Mouse (Mus musculus) T-helper 17 cell (primary cell): ENCODE data around the gene Plau.

ENCODE experiments used
- in situ Hi-C, 2 experiments: fragments of 300-600 bp; cut with MboI, MseI; formaldehyde crosslinking; loops; 1 replicate in 1 of 2; 2 replicates in 1 of 2; pipeline ENCODE4 v1.15.1; 2025; ENCODE audit warnings: high pct_unique_total_duplicates in 2 of 2

Gene Plau

GRCm38 (mm10) chr14:20806116-20806840 is 30.2 kb upstream of the Plau start:
- in situ Hi-C loops = loop anchor here in 1 of 2 experiments (10.0 kb wide), 1 partner anchor 939 kb away; no protein-coding TSS in a partner anchor

GRCm38 (mm10) chr14:20809349-20809748 is 27.1 kb upstream of the Plau start:
- in situ Hi-C loops = loop anchor here in 1 of 2 experiments (10.0 kb wide), 1 partner anchor 935 kb away; no protein-coding TSS in a partner anchor

- in situ Hi-C loops = loop anchor here (5.0 to 10.0 kb wide), 2 partner anchors 42 to 935 kb away; no protein-coding TSS in a partner anchor
Observed at GRCm38 (mm10) chr14:20809820-20810219, 26.6 kb upstream of the Plau start.

DNA sequence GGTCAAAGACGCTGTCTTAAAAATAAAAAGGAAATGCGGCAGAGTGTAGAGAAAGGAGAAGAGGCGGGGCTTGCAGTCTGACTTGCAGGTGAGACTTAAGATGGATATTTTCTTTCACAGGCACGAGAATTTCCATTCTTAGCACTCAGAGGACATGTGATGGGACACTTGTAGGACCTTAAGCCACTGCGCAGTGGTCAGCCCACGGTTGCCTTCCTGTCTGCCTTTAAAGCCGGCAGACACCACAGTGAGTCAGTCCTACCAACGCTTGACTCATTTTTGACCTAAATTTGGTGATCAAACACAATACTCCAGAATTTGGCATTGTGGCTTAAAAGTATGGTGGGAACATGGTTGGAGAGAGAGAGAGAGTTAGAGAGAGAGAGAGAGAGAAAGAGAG is 25.2 kb upstream of the Plau start:
- in situ Hi-C loops = loop anchor here in 1 of 2 experiments (5.0 kb wide), 1 partner anchor 41 kb away; no protein-coding TSS in a partner anchor

- in situ Hi-C loops = loop anchor here in 1 of 2 experiments (5.0 kb wide), 1 partner anchor 40 kb away; no protein-coding TSS in a partner anchor
Observed at GRCm38 (mm10) chr14:20811779-20812406, 24.6 kb upstream of the Plau start.

- in situ Hi-C loops = no loop called here
Observed at GRCm38 (mm10) chr14:20815448-20815847, 21.0 kb upstream of the Plau start.

DNA sequence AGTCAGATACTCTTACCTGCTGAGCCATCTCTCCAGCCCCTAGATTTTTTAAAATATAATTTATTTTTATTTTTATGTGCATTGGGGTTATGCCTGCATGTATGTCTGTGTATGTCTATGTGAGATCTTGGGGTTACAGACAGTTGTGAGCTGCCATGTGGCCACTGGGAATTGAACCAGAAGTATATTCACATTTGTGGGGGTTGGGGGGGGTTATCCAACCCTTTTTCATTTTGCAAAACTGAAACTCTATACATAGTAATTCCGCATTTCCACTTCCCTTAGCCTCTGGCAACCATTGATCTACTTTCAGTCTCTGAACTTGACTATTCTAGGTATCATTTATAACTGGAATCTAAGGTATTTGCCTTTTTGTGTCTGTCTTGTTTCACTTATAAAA is 11.9 kb upstream of the Plau start:
- in situ Hi-C loops = no loop called here

DNA sequence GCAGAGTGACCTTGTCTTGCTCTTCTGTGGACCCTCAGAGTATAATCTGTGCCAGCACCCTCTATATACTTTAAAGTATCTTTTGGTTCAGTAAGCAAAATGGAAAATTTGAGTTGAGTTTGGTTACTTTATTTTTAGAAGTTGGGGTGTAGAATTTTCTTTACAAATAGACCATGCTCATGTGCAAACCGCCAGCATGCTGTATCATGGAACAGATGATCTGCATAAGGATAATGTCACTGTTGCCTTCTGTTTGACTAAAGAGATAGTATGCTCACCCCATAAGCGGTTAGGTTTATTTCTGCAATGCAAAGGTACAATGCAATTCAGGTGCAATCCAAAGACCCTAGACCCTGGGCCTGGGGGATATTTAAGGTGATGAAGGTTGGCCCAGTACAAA is 10.9 kb upstream of the Plau start:
- in situ Hi-C loops = no loop called here

DNA sequence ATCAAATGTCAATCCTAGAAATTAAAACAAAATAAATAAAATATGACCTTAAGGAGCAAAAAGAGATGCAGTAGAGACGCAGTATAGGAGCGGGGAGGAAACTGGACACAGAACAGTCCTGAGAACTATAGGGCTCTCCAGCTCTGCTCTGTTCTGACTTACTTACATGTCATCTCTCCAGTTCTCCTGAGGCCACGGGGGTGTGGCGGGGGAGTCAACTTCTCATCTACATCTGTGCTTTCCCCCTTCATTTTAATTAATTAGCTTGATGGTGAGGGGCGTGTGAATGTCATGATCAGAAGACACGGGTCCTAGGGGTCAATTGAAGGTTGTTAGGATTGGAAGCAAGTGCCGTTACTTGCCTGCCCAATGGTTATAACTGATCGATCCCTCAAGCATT is 9.4 kb upstream of the Plau start:
- in situ Hi-C loops = no loop called here

DNA sequence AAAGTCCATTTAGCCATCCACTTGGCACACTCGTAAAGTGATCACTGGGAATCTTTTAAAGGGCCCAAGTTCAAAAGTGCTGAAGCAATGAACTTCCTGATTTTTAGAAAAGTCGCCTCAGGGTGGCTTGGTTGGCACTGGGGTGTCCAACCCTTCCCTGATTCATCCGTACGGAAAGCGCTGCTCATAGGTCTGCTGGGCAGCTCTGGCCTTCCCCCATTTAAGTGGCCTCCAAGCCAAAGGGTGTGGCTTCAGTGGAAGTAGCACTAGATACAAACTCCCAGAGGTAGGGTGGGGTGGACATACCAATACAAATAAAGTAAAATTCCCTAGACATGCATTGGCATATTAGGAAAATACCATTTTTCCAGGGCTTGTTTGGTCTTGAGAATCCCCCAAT is 9.0 kb upstream of the Plau start:
- in situ Hi-C loops = no loop called here

DNA sequence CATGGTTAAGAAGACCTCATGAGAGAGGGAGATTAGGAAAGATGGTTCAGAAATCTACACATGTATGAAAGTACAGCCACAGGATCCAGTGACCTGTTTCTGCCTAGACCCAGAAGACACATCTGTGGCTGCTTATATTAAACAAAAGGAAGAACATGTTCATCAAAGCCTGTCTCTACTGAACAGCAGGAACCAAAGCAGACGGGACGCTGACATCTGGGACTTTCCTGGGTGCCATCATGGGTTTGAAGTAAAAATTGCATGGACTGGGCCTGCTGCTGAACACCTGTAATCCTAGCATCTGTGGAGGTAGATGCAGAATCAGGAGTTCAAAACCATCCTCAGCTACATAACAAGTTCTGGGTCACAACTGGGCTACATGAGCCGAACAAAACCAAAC is 7.9 kb upstream of the Plau start:
- in situ Hi-C loops = no loop called here

DNA sequence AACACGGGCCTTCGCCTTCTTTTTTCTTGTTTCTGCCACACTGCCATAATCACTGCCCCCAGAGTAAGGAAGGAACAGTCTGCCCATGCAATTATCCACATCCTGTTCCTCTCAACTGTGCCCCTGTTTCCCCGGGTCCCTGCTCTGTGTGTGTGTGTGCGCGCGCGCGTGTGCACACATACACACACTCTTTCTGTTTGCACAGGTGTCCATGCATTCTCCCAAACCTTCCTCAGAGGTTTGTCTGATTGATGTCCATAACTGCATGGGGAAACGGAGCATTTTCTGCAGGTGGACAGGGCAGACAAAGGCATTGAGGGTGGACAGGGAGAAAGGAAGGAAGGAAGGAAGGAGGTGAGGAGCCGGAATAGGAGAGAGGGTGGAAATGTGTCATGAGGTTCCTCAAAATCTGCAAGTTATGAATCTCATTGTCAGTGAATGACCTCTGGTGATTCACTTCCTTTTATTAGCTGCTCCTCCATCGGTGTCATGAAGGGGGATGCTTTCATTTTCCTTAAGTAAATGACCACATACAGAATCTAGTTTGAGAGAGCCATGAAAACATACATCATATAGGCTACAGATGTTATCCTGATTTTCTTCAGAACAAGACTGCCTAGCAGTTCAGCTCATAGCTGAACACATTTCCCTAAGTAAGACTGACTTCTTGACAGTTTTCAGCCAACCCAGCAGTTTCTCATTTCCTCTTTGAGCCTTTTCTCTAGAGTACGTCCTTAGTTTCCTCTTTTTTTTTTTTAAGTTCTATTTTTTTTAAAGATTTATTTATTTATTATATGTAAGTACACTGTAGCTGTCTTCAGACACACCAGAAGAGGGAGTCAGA is 6.7 kb upstream of the Plau start:
- in situ Hi-C loops = no loop called here

- in situ Hi-C loops = no loop called here
Observed at GRCm38 (mm10) chr14:20831141-20831910, 5.1 kb upstream of the Plau start.

DNA sequence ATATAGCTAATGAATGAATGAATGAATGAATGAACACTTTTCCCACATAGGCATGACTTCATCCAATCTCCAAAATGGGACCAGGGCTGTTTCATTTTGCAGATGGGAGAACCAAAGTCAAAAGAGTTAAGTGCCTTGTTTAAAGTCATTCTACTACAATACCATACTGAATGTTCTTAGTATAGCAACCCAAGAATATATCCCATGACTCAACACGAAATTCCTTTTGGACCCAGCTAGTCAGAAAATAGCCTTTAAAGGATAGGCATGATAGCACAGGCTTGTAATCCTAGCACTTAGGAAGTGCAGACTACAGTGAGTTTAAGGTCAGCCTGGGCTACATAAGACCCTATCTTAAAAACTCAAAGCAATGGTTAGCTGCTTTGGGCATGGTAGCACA is 4.5 kb upstream of the Plau start:
- in situ Hi-C loops = no loop called here

DNA sequence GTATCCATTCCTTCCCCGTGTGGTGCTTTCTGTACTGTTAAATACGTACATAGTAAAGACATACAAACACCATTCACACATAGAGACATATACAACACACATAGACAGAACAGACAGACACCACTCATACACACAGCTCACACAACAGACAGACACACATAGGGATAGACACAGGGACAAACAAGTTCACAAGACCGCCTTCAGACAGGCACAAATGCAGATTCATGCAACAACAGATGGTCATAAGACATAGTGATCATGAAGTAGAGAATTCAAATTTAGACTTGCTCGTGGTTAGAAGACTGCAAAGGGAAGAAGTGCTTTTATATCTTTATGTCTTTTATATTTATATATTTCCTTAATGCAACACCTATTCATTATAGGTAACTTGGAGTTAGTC is 2.9 kb upstream of the Plau start:
- in situ Hi-C loops = no loop called here

DNA sequence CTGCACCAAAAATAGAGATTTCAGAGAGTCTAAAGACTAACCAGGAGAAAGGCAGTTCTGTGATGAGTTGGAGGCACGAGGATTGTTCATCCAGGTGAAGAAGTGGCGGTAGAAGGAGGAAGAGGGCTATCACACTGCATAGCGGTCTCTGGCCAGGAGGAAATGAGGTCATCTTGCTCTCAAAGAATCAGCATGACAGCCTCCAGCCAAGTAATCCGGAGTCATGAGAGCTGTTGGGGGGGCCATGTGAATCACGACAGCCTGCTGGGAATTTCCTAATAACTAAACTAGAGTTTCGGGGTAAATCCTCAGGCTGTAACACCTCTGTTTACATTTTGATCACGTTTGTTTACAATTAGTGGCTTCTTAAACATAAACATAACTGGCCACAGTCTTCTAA is 2.3 kb upstream of the Plau start:
- in situ Hi-C loops = no loop called here

DNA sequence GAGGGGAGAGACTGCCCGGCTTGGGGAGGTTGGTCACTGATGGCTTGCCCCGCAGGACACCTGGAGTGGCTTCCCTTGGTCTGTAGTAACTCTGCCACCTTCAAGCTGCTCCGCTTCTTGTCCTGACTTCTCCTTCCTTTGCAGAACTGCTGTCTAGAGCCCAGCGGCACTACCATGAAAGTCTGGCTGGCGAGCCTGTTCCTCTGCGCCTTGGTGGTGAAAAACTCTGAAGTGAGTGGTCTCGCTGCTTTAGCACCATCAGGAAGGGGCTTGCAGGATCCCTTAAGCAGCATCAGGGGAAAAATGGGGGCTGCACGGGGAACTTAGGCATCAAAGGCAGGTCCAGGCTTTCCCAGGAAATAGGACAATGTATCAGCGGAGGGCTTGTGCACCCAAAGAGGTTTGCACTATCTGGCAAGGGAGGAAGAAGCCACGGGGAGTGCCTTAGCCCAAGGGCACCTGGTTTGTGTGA is 481 bp downstream of the Plau start:
- in situ Hi-C loops = no loop called here

DNA sequence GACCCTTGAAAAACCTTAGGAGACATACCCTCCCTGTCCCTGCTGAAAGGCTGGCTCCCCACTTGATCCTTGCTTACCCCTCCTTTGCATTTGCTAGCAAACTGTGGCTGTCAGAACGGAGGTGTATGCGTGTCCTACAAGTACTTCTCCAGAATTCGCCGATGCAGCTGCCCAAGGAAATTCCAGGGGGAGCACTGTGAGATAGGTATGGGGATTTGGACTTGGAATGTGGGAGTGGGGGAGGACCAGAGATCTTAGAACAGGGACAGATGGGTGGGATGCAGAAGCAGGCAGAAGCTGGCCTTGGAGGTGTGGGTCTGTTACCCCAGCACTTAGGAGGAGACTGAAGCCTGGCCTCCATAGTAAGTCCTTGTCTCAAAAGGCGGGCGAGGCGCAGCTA is 1.2 kb downstream of the Plau start:
- in situ Hi-C loops = no loop called here

DNA sequence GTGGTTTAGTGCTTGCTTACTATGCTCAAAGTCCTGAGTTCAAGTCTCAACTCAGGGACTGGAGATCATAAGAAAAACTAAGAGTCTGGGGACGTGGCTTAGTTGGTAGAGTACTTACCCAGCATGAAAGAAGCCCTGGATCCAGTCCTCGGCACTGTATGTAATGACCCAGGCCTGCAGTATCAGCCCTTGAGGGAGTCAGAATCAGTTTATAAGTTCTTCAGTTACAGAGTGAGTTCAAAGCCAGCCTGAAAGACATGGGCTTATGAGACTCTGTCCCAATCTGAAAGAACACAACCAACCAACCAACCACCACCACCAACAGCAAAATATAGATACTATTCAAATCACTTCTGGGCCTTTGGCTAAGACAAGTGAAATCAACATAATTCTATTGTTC is 5.1 kb downstream of the Plau start:
- in situ Hi-C loops = no loop called here

GRCm38 (mm10) chr14:20842629-20843028 is 6.2 kb downstream of the Plau start:
- in situ Hi-C loops = no loop called here

DNA sequence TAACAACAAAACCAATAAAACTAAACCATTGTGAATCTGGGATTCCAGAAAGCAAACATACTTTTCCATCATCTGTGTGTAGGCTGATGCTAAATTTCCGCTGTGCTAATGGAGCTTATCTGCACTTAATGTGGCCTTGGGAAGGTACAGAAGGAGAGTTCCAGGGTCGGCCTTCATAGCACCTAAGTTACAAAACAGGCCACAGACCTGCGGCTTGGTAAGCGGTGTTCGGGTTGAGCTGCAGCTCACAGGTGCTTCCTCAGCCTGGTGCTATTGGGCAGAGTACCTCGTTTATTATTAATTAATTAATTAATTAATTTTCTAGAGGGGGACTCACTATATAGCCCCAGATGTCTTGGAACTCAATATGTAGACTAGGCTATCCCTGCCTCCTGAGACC is 7.7 kb downstream of the Plau start:
- in situ Hi-C loops = no loop called here
